Mouse (Mus musculus): ENCODE results near the gene A630001G21Rik.
"Not testable (repeated sequence)": the region's sequence is repeated elsewhere in the genome, so short reads cannot be mapped to it uniquely, and the experiment has no call there.

Gene A630001G21Rik

GRCm38 (mm10) chr1:85778436-85778835 is at the start of gene A630001G21Rik:
Gene A630001G21Rik, minus strand, starts transcription at chr1:85778643.
- no peak for DNase-seq

- DNase-seq, result peak; percentile 26
Measured at GRCm38 (mm10) chr1:85827166-85827565, 48.7 kb upstream of the A630001G21Rik start.

GRCm38 (mm10) chr1:85824905-85825304 is 46.5 kb upstream of the A630001G21Rik start:
- DNase-seq, result no peak

- DNase-seq, result no peak
Measured at GRCm38 (mm10) chr1:85822239-85822638, 43.8 kb upstream of the A630001G21Rik start.

- DNase-seq, result no peak
Measured at GRCm38 (mm10) chr1:85819695-85820094, 41.3 kb upstream of the A630001G21Rik start.

GRCm38 (mm10) chr1:85818121-85818520 is 39.7 kb upstream of the A630001G21Rik start:
- no peak for DNase-seq

GRCm38 (mm10) chr1:85814213-85814612 is 35.8 kb upstream of the A630001G21Rik start:
- not testable (repeated sequence) for DNase-seq

GRCm38 (mm10) chr1:85810787-85811186 is 32.3 kb upstream of the A630001G21Rik start:
- DNase-seq, result no peak

GRCm38 (mm10) chr1:85810343-85810742 is 31.9 kb upstream of the A630001G21Rik start:
- DNase-seq, result peak; percentile 29

- no peak for DNase-seq
Measured at GRCm38 (mm10) chr1:85809256-85809655, 30.8 kb upstream of the A630001G21Rik start.

GRCm38 (mm10) chr1:85804551-85804950 is 26.1 kb upstream of the A630001G21Rik start:
- no peak for DNase-seq

- DNase-seq, result no peak
Measured at GRCm38 (mm10) chr1:85802517-85802916, 24.1 kb upstream of the A630001G21Rik start.

GRCm38 (mm10) chr1:85799776-85800175 is 21.3 kb upstream of the A630001G21Rik start:
- no peak for DNase-seq

GRCm38 (mm10) chr1:85795196-85795595 is 16.8 kb upstream of the A630001G21Rik start:
- no peak for DNase-seq

GRCm38 (mm10) chr1:85794106-85794771 is 15.8 kb upstream of the A630001G21Rik start:
- peak; percentile 43 for DNase-seq

- DNase-seq, result peak; percentile 90
Measured at GRCm38 (mm10) chr1:85793208-85794105, 15.0 kb upstream of the A630001G21Rik start, which contains the start of gene Cab39. Gene Cab39, plus strand, starts transcription at chr1:85793441.

GRCm38 (mm10) chr1:85791476-85791875 is 13.0 kb upstream of the A630001G21Rik start:
- no peak for DNase-seq

GRCm38 (mm10) chr1:85790565-85790964 is 12.1 kb upstream of the A630001G21Rik start:
- DNase-seq, result no peak

GRCm38 (mm10) chr1:85779428-85780180 is 1.2 kb upstream of the A630001G21Rik start:
- no peak for DNase-seq

GRCm38 (mm10) chr1:85779012-85779411 is 569 bp upstream of the A630001G21Rik start:
- no peak for DNase-seq

GRCm38 (mm10) chr1:85776154-85776553 is 2.3 kb downstream of the A630001G21Rik start:
- no peak for DNase-seq

GRCm38 (mm10) chr1:85775136-85775535 is 3.3 kb downstream of the A630001G21Rik start:
- no peak for DNase-seq

GRCm38 (mm10) chr1:85771976-85772375 is 6.5 kb downstream of the A630001G21Rik start:
- no peak for DNase-seq
